Mouse (Mus musculus) embryonic fibroblast, embryonic 13.5 days (primary cell): ENCODE measurements around the gene Asb2. TPM values are rescaled to one million over a fixed set of nuclear protein-coding genes. Genes with fewer than 3 reads are reported as not detected.

Source experiments
- H3K27ac ChIP-seq: 2 replicates; pipeline ENCODE4 v1.5.1; 2012; ENCODE audit warnings: low read length, control low read depth, inconsistent platforms; ENCODE audit not compliant: insufficient read depth
- H3K4me1 ChIP-seq: 2 replicates; pipeline ENCODE4 v1.6.1; 2011; ENCODE audit warnings: low read length; ENCODE audit not compliant: control insufficient read depth, insufficient read depth
- H3K4me3 ChIP-seq: 2 replicates; pipeline ENCODE4 v1.5.1; 2011; ENCODE audit warnings: mild to moderate bottlenecking, control low read depth, low read length; ENCODE audit not compliant: insufficient read depth
- CTCF ChIP-seq: IDR thresholded peaks from 2 replicates; pipeline ENCODE4 v1.5.1; 2011; ENCODE audit warnings: mild to moderate bottlenecking, control low read depth, low read length, moderate library complexity, borderline replicate concordance; ENCODE audit not compliant: insufficient read depth
- POLR2A ChIP-seq: IDR thresholded peaks from 2 replicates; pipeline ENCODE4 v1.6.1; 2011; ENCODE audit warnings: low read depth, mild to moderate bottlenecking, control low read depth, low read length, moderate library complexity
- polyA plus RNA-seq: library from polyadenylated mRNA; stranded (reverse); fragments of >200 nt; gene quantifications from 2 replicates; pipeline ENCODE4 v1.2.4, GENCODE M21; 2011; ENCODE audit warnings: low read depth; ENCODE audit not compliant: missing spikeins, insufficient read length

Asb2 gene
- not detected in 2 replicates for polyA plus RNA-seq

DNA sequence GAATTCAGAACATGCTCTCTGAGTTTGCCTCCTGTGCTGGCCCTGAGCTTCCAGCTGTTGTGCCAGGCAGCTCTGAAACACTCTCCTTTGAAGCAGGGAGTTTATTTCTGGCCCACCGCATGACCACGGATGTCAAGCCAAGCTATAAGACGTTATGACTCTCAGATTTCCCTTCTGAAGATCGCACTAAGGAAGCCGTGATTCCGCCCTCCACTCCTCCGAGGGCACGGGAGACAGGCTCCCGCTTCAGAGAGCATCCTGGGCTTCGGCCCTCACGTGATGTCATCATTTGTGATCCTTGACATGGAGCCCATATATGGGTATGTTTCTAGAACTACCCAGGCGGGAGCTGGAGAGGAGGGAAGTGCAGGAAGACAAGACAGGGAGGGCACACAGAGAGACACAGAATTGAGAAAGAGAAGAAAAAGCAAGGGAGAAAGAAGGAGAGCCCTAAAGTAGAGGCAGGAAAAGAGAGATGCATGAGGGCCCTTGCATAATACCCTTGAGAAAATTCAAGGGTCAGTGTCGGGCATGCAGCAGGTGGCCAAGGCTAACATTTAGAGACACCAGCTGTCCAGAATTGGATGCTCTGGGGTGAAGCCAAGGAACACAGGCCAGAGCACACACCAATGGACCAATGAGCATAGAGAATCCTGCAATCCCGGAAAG, at the start of gene Asb2:
TSS of gene Asb2 (minus strand) at position 256 of the 669 bp plus-strand sequence.
- Histone ChIP-seq H3K27ac (no peak within 1 kb of the TSS), H3K4me3 (no peak within 1 kb of the TSS), H3K4me1 (no peaks in the 10 kb centered on the region)
- TF ChIP-seq POLR2A (no peak), CTCF (no peak)

GRCm38 (mm10) chr12:103404131-103404530, 48.3 kb upstream of the Asb2 start:
- Histone ChIP-seq H3K4me3 (no peak overlapping the region), H3K27ac (no peak overlapping the region), H3K4me1 (no peaks in the 10 kb centered on the region)
- no peak for TF ChIP-seq CTCF
- no peak for TF ChIP-seq POLR2A

DNA sequence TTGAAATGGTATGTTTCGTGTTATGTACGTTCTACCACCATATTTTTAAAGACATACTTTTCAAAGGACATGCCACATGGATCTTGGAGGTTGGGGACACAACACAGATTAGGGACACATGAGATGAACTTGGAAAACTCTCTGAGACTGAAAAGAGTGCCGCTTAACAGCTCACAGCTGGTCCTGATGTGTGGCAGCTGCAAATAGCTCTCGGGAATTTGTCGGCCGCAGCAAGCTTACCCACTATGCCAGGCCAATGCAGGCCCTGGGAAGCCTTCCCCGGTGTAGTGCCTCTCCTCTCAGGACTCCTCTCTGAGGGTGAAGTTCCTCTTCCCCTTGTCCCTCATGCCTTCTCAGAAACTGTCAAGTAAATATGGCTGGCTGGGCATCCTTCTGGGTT, 41.0 kb upstream of the Asb2 start:
- H3K4me1 ChIP-seq = no peaks in the 10 kb centered on the region
- TF ChIP-seq CTCF (no peak), POLR2A (no peak)
- no peak overlapping the region for H3K4me3 ChIP-seq
- H3K27ac ChIP-seq = no peak overlapping the region

GRCm38 (mm10) chr12:103395486-103396275, 39.9 kb upstream of the Asb2 start:
- Histone ChIP-seq H3K4me1 (no peaks in the 10 kb centered on the region), H3K27ac (no peak overlapping the region)

GRCm38 (mm10) chr12:103393528-103393927, 37.7 kb upstream of the Asb2 start:
- no peak overlapping the region for H3K4me3 ChIP-seq
- H3K4me1 ChIP-seq = no peaks in the 10 kb centered on the region
- TF ChIP-seq POLR2A (no peak), CTCF (no peak)
- no peak overlapping the region for H3K27ac ChIP-seq

More at GRCm38 (mm10) chr12:103395486-103396275, 39.9 kb upstream of the Asb2 start:
- TF ChIP-seq CTCF = no peak
- TF ChIP-seq POLR2A = no peak
- H3K4me3 ChIP-seq = no peak overlapping the region

GRCm38 (mm10) chr12:103391098-103391497, 35.3 kb upstream of the Asb2 start:
- Histone ChIP-seq H3K27ac (no peak overlapping the region), H3K4me3 (no peak overlapping the region), H3K4me1 (no peaks in the 10 kb centered on the region)
- TF ChIP-seq POLR2A (no peak), CTCF (no peak)

GRCm38 (mm10) chr12:103389982-103390381, 34.2 kb upstream of the Asb2 start:
- no peaks in the 10 kb centered on the region for H3K4me1 ChIP-seq
- no peak overlapping the region for H3K27ac ChIP-seq
- TF ChIP-seq CTCF (no peak), POLR2A (no peak)
- peak overlapping the region; percentile 8; the same call in 1 of the 2 replicates for H3K4me3 ChIP-seq

DNA sequence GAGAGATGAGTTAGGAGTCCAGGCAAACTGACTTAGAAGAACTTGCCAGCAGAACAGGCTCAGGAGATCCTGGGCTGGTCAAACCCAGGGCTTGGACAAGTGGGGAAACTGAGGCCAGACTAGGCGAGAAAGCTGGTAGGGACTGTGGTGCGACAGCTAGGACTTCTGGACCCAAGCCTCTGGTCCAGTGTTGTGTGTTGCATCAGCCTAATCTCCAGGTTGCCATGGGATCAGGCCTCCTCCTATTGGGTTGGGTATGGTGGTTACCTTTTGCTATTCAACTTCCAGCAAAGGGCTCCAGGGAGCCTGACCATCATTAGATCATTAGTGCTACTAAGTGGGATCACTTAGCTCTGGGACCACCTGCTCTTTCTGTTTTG, 33.5 kb upstream of the Asb2 start:
- Histone ChIP-seq H3K27ac (no peak overlapping the region), H3K4me1 (no peaks in the 10 kb centered on the region), H3K4me3 (peak overlapping the region; percentile 69)
- TF ChIP-seq POLR2A (0 out of 2 replicates have a peak, but pooled peaks have one; percentile 23), CTCF (no peak)

DNA sequence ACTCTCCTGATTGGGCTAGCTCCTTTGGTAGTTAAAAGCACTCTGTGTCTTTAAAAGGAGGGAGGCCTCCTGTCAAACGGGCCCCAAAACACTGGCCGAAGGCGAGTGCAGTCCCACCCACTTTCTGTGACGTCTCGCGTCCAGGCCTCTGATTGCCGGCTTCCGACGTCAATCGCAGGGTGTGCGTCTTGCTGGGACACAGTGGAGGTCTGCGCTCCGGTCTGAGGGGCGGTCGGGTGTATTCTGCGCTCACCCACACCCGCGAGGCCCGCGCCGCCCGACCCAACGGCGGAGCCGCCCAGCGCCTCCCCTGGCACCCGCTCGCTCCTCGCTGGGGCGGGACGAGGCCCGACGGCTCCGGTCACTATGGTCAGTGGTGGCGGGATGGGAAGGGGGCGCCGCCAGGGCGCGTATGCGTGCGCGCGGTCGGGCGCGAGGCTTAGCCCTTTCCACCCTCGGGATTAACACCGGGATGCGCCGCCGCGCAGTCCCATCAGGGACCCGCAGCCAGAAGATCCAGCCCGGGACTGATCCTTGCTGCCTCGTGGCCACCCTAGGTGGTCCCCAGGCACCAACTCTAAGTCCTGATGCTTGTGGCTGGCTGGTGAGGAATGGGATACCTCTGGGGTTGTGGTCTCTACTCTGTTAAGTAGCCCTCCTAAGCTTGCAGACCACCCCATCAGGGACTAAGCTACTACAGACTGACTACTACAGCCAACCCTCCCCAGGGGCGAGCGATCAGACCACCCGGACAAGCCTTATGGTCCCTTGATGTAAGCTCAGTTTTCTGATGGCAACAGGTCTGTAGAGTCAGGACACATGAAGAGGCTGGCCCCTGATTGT, 32.9 kb upstream of the Asb2 start, which contains the start of gene Otub2:
TSS of gene Otub2 (plus strand) at position 178 of the 843 bp plus-strand sequence.
- no peaks in the 10 kb centered on the region for H3K4me1 ChIP-seq
- peak; percentile 58 for TF ChIP-seq POLR2A
- no peak for TF ChIP-seq CTCF
- H3K27ac ChIP-seq = no peak within 1 kb of the TSS
- H3K4me3 ChIP-seq = peak within 1 kb of the TSS; percentile 69

DNA sequence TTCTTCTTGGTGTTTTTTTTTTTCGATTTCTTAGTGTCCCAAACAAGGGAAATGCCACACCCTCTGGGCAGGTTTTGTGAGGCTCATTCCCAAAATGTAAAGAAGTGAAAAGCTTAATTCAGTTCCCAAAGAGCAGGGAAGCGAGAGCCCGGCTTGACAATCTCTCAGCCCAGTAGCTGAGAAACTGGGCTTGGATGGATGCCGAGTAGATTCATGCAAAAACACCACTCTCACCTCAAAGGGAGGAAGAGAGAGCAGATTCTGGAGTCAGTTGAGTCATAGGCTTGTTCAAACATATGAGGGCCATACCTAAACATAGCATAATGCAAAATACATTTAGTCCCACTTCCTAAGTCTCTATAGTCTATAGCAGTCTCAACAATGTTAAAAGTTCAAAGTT, 24.4 kb upstream of the Asb2 start:
- H3K27ac ChIP-seq = no peak overlapping the region
- TF ChIP-seq POLR2A (no peak), CTCF (no peak)
- no peaks in the 10 kb centered on the region for H3K4me1 ChIP-seq
- H3K4me3 ChIP-seq = no peak overlapping the region
